Mouse (Mus musculus): Measurements from ENCODE around the gene Mast4. TPM values are rescaled to one million over a fixed set of nuclear protein-coding genes. Genes with fewer than 3 reads are reported as not detected.

Gene Mast4
- total RNA-seq, 2 experiments from 2014 or later, result 57.3 to 62.4 TPM

GRCm38 (mm10) chr13:102880381-102881076 is 453.8 kb downstream of the Mast4 start:
- intact Hi-C loops (cut with DNase I), result no loop called here
- no peak for DNase-seq (ENCODE audit: extremely low spot score in 1 of 2, low spot score in 2 of 2)
- no peak overlapping the region for H3K27ac ChIP-seq
- H3K4me3 ChIP-seq, result no peak overlapping the region
- TF ChIP-seq CTCF (IDR thresholded peaks at IDR 0.05), result no peak

GRCm38 (mm10) chr13:102878631-102879030 is 455.7 kb downstream of the Mast4 start:
- intact Hi-C loops (cut with DNase I), result loop anchor here (2.0 to 5.0 kb wide), 2 partner anchors 26 to 131 kb away; no protein-coding TSS in a partner anchor
- DNase-seq (ENCODE audit: extremely low spot score in 1 of 2, low spot score in 2 of 2), result no peak
- TF ChIP-seq CTCF (IDR thresholded peaks at IDR 0.05), result no peak
- Histone ChIP-seq H3K27ac (no peak overlapping the region), H3K4me3 (no peak overlapping the region)

GRCm38 (mm10) chr13:102877766-102878325 is 456.5 kb downstream of the Mast4 start:
- Histone ChIP-seq H3K4me3 (no peak overlapping the region), H3K27ac (peak overlapping the region; percentile 33)
- no peak for DNase-seq (ENCODE audit: extremely low spot score in 1 of 2, low spot score in 2 of 2)
- TF ChIP-seq CTCF (IDR thresholded peaks at IDR 0.05), result no peak
- intact Hi-C loops (cut with DNase I), result loop anchor here (2.0 to 5.0 kb wide), 2 partner anchors 27 to 131 kb away; no protein-coding TSS in a partner anchor

- DNase-seq (ENCODE audit: extremely low spot score in 1 of 2, low spot score in 2 of 2), result peak; percentile 30 to 43
- intact Hi-C loops (cut with DNase I), result loop anchor here (5.0 kb wide), 1 partner anchor 130 kb away; no protein-coding TSS in a partner anchor
- peak overlapping the region; percentile 22 for H3K4me3 ChIP-seq
- H3K27ac ChIP-seq, result peak overlapping the region; percentile 33
- no peak for TF ChIP-seq CTCF (IDR thresholded peaks at IDR 0.05)
Measured at GRCm38 (mm10) chr13:102877154-102877553, 457.1 kb downstream of the Mast4 start.

GRCm38 (mm10) chr13:102875520-102875919 is 458.8 kb downstream of the Mast4 start:
- intact Hi-C loops (cut with DNase I), result loop anchor here (5.0 kb wide), 1 partner anchor 128 kb away; no protein-coding TSS in a partner anchor
- Histone ChIP-seq H3K4me3 (no peak overlapping the region), H3K27ac (peak overlapping the region; percentile 1; the same call in 1 of the 2 replicates)
- no peak for TF ChIP-seq CTCF (IDR thresholded peaks at IDR 0.05)
- DNase-seq (ENCODE audit: extremely low spot score in 1 of 2, low spot score in 2 of 2), result no peak

DNA sequence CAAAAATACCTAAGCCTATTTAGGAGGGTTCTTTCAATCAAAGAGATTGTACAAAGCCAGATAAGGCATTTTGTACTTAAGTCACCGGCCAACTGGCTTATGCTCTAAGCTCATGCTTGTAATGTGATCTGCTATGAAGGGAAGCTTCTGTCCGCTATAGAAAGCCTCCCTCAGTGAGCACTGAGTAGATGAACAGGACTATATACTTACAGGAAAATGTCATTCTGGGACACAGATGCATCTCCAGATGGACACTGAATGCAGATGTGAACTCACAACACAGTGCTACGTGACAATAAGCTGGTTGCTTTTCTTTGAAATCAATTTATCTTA is 459.2 kb downstream of the Mast4 start:
- TF ChIP-seq CTCF (IDR thresholded peaks at IDR 0.05), result no peak
- Histone ChIP-seq H3K4me3 (no peak overlapping the region), H3K27ac (peak overlapping the region; percentile 1)
- no peak for DNase-seq (ENCODE audit: extremely low spot score in 1 of 2, low spot score in 2 of 2)
- intact Hi-C loops (cut with DNase I), result loop anchor here (5.0 kb wide), 1 partner anchor 128 kb away; no protein-coding TSS in a partner anchor

- no peak for TF ChIP-seq CTCF (IDR thresholded peaks at IDR 0.05)
- peak overlapping the region; percentile 1 for H3K27ac ChIP-seq
- DNase-seq (ENCODE audit: extremely low spot score in 1 of 2, low spot score in 2 of 2), result peak in 1 of 2 experiments; percentile 42
- intact Hi-C loops (cut with DNase I), result loop anchor here (5.0 kb wide), 1 partner anchor 127 kb away; no protein-coding TSS in a partner anchor
- H3K4me3 ChIP-seq, result no peak overlapping the region
Measured at GRCm38 (mm10) chr13:102874465-102875143, 459.7 kb downstream of the Mast4 start.

DNA sequence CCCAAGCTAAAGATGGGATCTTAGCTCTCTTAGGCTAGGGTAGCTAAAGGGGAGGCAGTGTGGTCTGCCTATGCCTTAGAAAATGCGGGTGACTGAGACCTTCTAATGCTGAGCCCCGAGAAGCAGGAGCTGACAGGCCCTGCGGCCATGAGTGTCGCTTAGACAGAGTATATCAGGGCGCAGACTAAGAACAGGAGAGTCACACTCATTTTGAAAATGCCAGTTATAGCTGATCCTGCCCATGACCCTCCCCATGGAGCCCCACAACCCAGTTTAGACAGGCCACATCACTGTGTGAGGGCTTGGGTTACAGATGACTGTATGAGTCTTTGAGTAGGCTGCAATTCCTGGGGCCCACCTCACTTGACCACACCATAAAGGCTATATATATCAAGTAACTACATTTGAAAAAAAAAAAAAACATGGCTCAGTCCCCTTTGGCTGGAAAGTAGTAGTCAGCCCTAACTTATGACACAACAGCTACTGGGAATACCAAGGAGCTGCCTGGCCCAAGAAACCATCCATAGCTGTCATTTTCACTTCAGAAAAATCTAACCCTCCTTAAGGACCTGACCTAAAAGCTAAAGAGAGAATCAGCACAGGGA is 460.8 kb downstream of the Mast4 start:
- Histone ChIP-seq H3K4me3 (no peak overlapping the region), H3K27ac (no peak overlapping the region; the same call in 1 of the 2 replicates)
- intact Hi-C loops (cut with DNase I), result no loop called here

DNA sequence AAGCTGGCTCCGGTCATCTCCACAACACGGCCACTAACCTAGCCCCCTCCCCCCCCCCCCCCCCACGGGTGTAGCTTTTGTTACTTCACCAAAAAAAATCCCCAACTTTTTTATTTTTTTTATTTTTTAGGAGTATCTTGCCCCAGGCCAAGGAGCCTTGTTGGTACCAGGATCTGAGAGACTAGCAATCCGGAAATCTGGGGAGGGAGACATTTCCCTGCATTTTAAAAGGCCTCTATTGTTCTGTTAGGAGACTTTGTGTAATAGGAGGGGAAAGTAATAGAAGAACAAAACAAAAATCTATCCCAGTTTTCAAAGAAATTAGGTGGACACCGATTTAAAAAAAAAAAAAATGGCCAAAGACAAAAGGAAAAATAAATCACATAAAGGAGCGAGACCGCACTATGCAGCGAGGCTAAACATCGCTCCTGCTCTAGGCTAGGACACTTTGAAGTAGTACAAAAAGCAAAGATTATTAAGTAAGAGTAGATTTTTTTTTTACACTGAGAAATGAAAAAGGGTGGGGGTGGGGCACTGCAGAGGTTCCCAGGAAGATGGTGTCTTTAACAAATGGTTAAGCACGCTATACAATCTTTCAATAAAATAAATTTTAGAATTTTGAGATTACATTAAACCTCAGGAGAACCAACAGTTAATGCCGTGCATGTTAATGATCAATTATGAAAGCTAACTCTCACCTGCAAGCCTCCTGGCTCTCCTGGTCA is 462.8 kb downstream of the Mast4 start:
- DNase-seq (ENCODE audit: extremely low spot score in 1 of 2, low spot score in 2 of 2), result no peak
- intact Hi-C loops (cut with DNase I), result no loop called here
- Histone ChIP-seq H3K4me3 (no peak overlapping the region), H3K27ac (no peak overlapping the region; the same call in 1 of the 2 replicates)
- TF ChIP-seq CTCF (IDR thresholded peaks at IDR 0.05), result no peak

More for the DNA sequence above, 460.8 kb downstream of the Mast4 start:
- no peak for DNase-seq (ENCODE audit: extremely low spot score in 1 of 2, low spot score in 2 of 2)
- TF ChIP-seq CTCF (IDR thresholded peaks at IDR 0.05), result no peak

GRCm38 (mm10) chr13:102869541-102869940 is 464.8 kb downstream of the Mast4 start:
- H3K27ac ChIP-seq, result no peak overlapping the region
- TF ChIP-seq CTCF (IDR thresholded peaks at IDR 0.05), result no peak
- no peak for DNase-seq (ENCODE audit: extremely low spot score in 1 of 2, low spot score in 2 of 2)
- intact Hi-C loops (cut with DNase I), result no loop called here
- no peak overlapping the region for H3K4me3 ChIP-seq

GRCm38 (mm10) chr13:102866816-102867215 is 467.5 kb downstream of the Mast4 start:
- no peak for TF ChIP-seq CTCF (IDR thresholded peaks at IDR 0.05)
- Histone ChIP-seq H3K4me3 (no peak overlapping the region), H3K27ac (no peak overlapping the region)
- intact Hi-C loops (cut with DNase I), result no loop called here
- DNase-seq (ENCODE audit: extremely low spot score in 1 of 2, low spot score in 2 of 2), result no peak
